Mouse (Mus musculus) erythroid progenitor cell, adult 5-6 weeks (primary cell): ENCODE measurements around the gene Fbxo30. TPM values are rescaled to one million over a fixed set of nuclear protein-coding genes. Genes with fewer than 3 reads are reported as not detected.
"Not testable (repeated sequence)": the region's sequence is repeated elsewhere in the genome, so short reads cannot be mapped to it uniquely, and the experiment has no call there.

Source experiments
- ATAC-seq: replicated peaks from 2 replicates; pipeline ENCODE4 v1.8.0; 2016; ENCODE audit warnings: moderate number of reproducible peaks, mild to moderate bottlenecking, moderate TSS enrichment, inconsistent platforms; ENCODE audit not compliant: poor library complexity, low FRiP score, severe bottlenecking
- total RNA-seq, 2 experiments: library from RNA; stranded (forward) in 1 of 2; stranded (reverse) in 1 of 2; fragments of 150-400 nt in 1 of 2; fragments of 186-747, 209-891 nt in 1 of 2; gene quantifications; 2 replicates each; pipeline versions ENCODE4 v1.2.3 to v1.2.4; 2015 to 2017; ENCODE audit warnings: low replicate concordance in 2 of 2

Gene Fbxo30
- total RNA-seq, 2 experiments from 2014 or later, result 56.7 to 62.9 TPM

- ATAC-seq, result not testable (repeated sequence)
Measured at GRCm38 (mm10) chr10:11317856-11318454, 36.8 kb downstream of the Fbxo30 start.

- no peak for ATAC-seq
Measured at GRCm38 (mm10) chr10:11319446-11319970, 38.4 kb downstream of the Fbxo30 start.

GRCm38 (mm10) chr10:11322316-11322715 is 41.2 kb downstream of the Fbxo30 start:
- ATAC-seq, result no peak

- ATAC-seq, result peak; percentile 95
Measured at GRCm38 (mm10) chr10:11323202-11323898, 42.2 kb downstream of the Fbxo30 start.

DNA sequence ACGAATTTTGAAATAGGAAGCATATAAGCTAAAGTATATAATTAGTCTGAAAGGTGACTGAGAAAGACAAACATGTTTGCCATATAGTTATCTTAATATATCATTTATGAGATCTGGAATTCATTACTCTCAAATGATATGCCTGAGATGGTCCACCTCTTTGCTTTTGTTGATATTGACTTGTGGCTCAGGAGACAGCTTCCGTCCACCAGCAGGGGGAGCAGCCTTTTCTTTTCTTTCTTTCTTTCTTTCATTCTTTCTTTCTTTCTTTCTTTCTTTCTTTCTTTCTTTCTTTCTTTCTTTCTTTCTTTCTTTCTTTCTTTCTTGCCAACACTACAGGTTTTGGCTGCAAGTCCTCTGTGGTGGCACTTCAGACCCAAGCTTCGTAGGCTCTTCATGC is 45.4 kb downstream of the Fbxo30 start:
- ATAC-seq, result no peak

GRCm38 (mm10) chr10:11343205-11344141 is 62.3 kb downstream of the Fbxo30 start, which contains the start of gene Epm2a:
Epm2a (plus strand) TSS chr10:11343404.
- peak; percentile 96 for ATAC-seq

- ATAC-seq, result no peak
Measured at GRCm38 (mm10) chr10:11344536-11345468, 63.7 kb downstream of the Fbxo30 start.

Other genes starting within 250 kb of the Fbxo30 start
- gene Grm1, start 199.0 kb upstream of the Fbxo30 start, total RNA-seq (2015; ENCODE audit: low replicate concordance), result not detected in 2 replicates
- gene Grm1, start 199.0 kb upstream of the Fbxo30 start, total RNA-seq (2017; ENCODE audit: low replicate concordance), result not detected in 2 replicates
- gene Shprh, start 131.9 kb upstream of the Fbxo30 start, total RNA-seq (2015; ENCODE audit: low replicate concordance), result 10.1 and 10.5 TPM in 2 replicates
- gene Shprh, start 131.9 kb upstream of the Fbxo30 start, total RNA-seq (2017; ENCODE audit: low replicate concordance), result 6.8 and 15.0 TPM in 2 replicates
- 0.42 and 1.1 TPM in 2 replicates for gene Epm2a, start 62.1 kb downstream of the Fbxo30 start, total RNA-seq (2015; ENCODE audit: low replicate concordance)
- gene Epm2a, start 62.1 kb downstream of the Fbxo30 start, total RNA-seq (2017; ENCODE audit: low replicate concordance), result 1.0 TPM in 1 of 2 replicates, not detected in the other